Mouse (Mus musculus) erythroblast, embryonic 14.5 days (primary cell): ENCODE measurements around the gene Tspoap1.

ENCODE experiments used
- GATA1 ChIP-seq: IDR thresholded peaks from 2 replicates; pipeline ENCODE4 v1.6.1; 2012; ENCODE audit warnings: low read length, inconsistent platforms, mixed read lengths
- TAL1 ChIP-seq: IDR thresholded peaks from 3 replicates; pipeline ENCODE4 v1.6.1; 2012; ENCODE audit warnings: low read length, inconsistent platforms, mixed read lengths

DNA sequence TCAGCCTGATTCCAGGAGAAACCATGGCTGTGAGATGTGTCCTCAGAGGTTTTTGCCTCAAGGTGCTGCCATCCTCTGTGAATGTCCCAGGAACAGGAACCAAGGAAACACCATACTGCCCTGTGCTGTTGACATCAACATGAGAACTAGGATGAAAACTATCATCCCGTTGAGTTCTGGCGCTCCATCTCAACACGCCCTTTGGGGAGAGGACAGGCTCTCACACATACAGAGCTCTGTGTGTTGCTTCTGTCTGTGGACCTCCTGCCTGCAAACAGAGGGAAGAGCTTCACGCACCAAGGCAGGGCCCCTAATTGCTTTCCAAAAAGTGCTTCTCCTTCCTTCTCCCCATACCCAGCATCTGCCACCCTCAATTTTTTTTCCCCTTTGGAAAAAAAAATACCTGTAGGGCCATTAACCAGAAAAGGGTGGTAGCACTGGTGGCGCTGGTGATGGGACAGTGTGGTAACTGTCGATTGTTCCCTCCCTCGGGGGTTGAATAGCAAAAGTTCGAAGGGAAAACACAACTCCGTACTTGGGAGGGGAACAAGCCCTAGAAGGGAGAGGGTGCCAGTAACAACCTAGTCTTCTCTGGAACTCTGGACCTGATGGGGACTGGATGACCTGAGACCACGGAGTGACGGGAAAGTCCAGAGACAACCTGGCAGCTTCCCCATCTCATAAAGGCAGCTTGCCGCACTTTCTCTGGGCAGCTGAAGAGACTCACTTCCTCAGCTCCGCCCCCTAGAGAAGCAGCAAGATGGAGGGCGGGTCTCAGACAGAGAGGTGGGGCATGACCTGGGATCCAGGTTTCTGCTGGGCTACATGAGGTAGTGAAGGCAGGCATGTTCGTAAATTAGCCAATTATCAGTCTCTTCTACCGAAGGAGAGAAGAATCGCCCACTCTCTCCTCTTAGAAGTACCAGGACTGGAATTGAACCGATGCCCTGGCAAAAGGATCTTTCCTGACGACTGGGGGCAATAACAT is 11.9 kb upstream of the Tspoap1 start:
- TF ChIP-seq TAL1, result no peak
- TF ChIP-seq GATA1, result no peak
